Mouse (Mus musculus) adrenal gland, adult 10 weeks (tissue): ENCODE results near the gene Olfr561. TPM values are rescaled to one million over a fixed set of nuclear protein-coding genes. Genes with fewer than 3 reads are reported as not detected.

ENCODE experiments used
- polyA plus RNA-seq: library from polyadenylated mRNA; stranded (reverse); fragments of 350-450 nt; fragmentation: Illumina TruSeq; extraction: RNeasy Lipid Tissue Mini Kit (QIAGEN cat#74804); gene quantifications from one replicate; pipeline ENCODE4 v1.2.3, GENCODE M21; 2014; ENCODE audit warnings: low read depth, low replicate concordance

The Olfr561 gene
- polyA plus RNA-seq = not detected

GRCm38 (mm10) chr7:102770921-102771320, at the start of gene Olfr561:
TSS of gene Olfr561 (plus strand) at chr7:102771221.

GRCm38 (mm10) chr7:102727391-102727790, 43.6 kb upstream of the Olfr561 start, which contains the start of gene Olfr559:
TSS of gene Olfr559 (minus strand) at chr7:102727491.

GRCm38 (mm10) chr7:102759266-102759665, 11.8 kb upstream of the Olfr561 start, which contains the start of the genes Olfr560 and Olfr78:
TSS of gene Olfr560 (minus strand) at chr7:102759366.
TSS of gene Olfr78 (minus strand) at chr7:102759471.

GRCm38 (mm10) chr7:102803180-102803579, 32.2 kb downstream of the Olfr561 start, which contains the start of gene Olfr564:
TSS of gene Olfr564 (plus strand) at chr7:102803480.

Other genes starting within 250 kb of the Olfr561 start
- not detected for gene Olfr547, start 236.5 kb upstream of the Olfr561 start, polyA plus RNA-seq
- not detected for gene Olfr548-ps1, start 230.3 kb upstream of the Olfr561 start, polyA plus RNA-seq
- gene Olfr549, start 221.4 kb upstream of the Olfr561 start, polyA plus RNA-seq = not detected
- 17.0 TPM for gene Trim21, start 205.7 kb upstream of the Olfr561 start, polyA plus RNA-seq
- gene Olfr550, start 199.8 kb upstream of the Olfr561 start, polyA plus RNA-seq = not detected
- not detected for gene Olfr551, start 179.3 kb upstream of the Olfr561 start, polyA plus RNA-seq
- gene Olfr552, start 173.5 kb upstream of the Olfr561 start, polyA plus RNA-seq = not detected
- not detected for gene Olfr553, start 153.0 kb upstream of the Olfr561 start, polyA plus RNA-seq
- gene Olfr554, start 132.8 kb upstream of the Olfr561 start, polyA plus RNA-seq = not detected
- not detected for gene Olfr555, start 112.4 kb upstream of the Olfr561 start, polyA plus RNA-seq
- not detected for gene Olfr556, start 106.3 kb upstream of the Olfr561 start, polyA plus RNA-seq
- 8.5 TPM for gene Trim68, start 83.9 kb upstream of the Olfr561 start, polyA plus RNA-seq
- gene Olfr557, start 75.3 kb upstream of the Olfr561 start, polyA plus RNA-seq = not detected
- gene Olfr558, start 69.0 kb upstream of the Olfr561 start, polyA plus RNA-seq = 2.6 TPM
- gene Olfr33, start 52.2 kb upstream of the Olfr561 start, polyA plus RNA-seq = not detected
- gene Olfr559, start 43.7 kb upstream of the Olfr561 start, polyA plus RNA-seq = not detected
- not detected for gene Olfr560, start 11.9 kb upstream of the Olfr561 start, polyA plus RNA-seq
- gene Olfr78, start 11.8 kb upstream of the Olfr561 start, polyA plus RNA-seq = 0.52 TPM
- gene Olfr564, start 32.3 kb downstream of the Olfr561 start, polyA plus RNA-seq = not detected
- gene Olfr566, start 87.5 kb downstream of the Olfr561 start, polyA plus RNA-seq = not detected
- gene Olfr568, start 105.9 kb downstream of the Olfr561 start, polyA plus RNA-seq = not detected
- gene Olfr569, start 119.7 kb downstream of the Olfr561 start, polyA plus RNA-seq = not detected
- gene Olfr570, start 123.4 kb downstream of the Olfr561 start, polyA plus RNA-seq = not detected
- not detected for gene Olfr571, start 146.3 kb downstream of the Olfr561 start, polyA plus RNA-seq
- gene Olfr572, start 153.2 kb downstream of the Olfr561 start, polyA plus RNA-seq = not detected
- not detected for gene Olfr573-ps1, start 171.4 kb downstream of the Olfr561 start, polyA plus RNA-seq
- gene Olfr574, start 177.2 kb downstream of the Olfr561 start, polyA plus RNA-seq = not detected
- gene Olfr575, start 187.6 kb downstream of the Olfr561 start, polyA plus RNA-seq = not detected
- gene Olfr576, start 191.4 kb downstream of the Olfr561 start, polyA plus RNA-seq = not detected
- not detected for gene Olfr577, start 204.7 kb downstream of the Olfr561 start, polyA plus RNA-seq
- gene Olfr578, start 218.1 kb downstream of the Olfr561 start, polyA plus RNA-seq = not detected